Mouse (Mus musculus) thymus, postnatal 25 days (tissue): ENCODE measurements at regions not wholly inside any gene's neighbourhood (a gene's known extent, or its start where the extent isn't known, plus 50 kb on each side); places are given as distances from the start of the nearest gene placed in this dataset.
"Not testable (repeated sequence)": the region's sequence is repeated elsewhere in the genome, so short reads cannot be mapped to it uniquely, and the experiment has no call there.

Experiments used
- DNase-seq: peaks from one replicate; pipeline ENCODE4 v3.0.0; 2022

DNA sequence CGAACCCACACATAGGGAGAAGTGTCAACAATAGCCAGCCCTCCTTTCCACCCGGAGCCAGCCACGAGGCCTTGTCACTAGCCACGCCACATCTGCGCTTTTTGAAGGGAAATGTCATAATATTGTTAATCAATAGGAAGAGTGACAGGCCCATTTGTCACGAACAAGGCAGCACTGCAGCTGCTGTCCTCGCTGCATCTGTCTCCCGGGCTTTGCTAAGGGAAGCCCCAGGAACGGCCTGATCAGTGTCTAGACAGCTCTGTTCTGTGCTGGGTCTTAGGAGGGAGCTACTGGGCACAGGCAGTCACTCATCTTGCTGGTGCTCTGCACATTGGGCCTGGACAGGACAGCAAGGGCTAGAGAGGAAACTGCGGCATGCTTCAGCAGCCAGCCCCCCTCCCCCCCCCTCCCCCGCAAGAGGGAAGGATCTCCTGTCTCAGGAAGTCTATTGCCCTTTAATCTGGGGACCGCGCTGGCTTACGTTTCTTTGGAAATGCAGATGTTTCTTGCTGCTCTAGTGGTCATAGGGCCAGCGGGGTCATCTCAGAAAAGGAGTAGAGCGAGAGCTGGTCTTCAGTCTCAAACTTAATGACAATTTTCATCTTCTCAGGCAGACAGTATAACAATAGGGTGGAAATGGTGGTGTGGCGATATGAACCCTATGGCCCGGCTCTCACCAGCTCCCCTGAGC lies 169.1 kb upstream of the Npvf start:
- DNase-seq = no peak

DNA sequence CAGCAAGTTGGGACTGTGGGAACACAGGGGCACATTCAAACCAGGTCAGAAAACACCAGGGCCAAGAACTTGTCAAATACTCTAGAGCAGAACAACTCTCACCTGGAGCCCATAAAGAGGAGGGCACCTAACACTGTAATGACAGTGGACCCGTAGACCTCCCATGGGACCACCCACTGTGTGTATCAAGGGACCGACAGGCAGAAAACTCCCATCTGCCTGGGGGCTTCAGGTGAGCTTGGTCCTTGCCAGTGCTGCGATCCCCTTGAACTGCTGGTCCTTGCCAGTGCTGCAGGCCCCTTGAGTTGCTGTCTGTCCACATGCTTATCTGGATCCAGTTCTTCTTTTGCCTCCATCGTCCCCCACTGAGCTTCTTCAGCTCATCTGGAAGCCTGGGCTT lies 170.2 kb upstream of the Npvf start:
- DNase-seq = no peak

DNA sequence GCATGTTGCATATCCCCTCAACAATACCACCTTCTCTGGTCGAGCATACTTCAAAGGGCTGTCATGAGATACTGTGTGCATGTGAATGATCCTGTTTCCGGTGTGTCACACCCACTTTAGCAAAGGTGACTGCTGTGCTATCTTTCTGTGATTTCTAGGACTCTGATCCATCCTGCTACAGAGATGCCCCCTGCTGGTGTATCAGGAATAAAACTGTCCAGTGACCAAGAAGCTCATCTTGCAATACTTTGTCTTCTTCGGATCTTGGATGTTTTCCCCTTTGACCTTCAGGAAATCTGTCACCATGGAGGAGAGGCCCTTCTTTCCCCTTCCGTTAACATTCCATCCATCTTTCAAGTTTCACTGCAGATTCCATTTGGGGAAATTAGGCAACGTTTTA lies 177.5 kb upstream of the Npvf start:
- no peak for DNase-seq

DNA sequence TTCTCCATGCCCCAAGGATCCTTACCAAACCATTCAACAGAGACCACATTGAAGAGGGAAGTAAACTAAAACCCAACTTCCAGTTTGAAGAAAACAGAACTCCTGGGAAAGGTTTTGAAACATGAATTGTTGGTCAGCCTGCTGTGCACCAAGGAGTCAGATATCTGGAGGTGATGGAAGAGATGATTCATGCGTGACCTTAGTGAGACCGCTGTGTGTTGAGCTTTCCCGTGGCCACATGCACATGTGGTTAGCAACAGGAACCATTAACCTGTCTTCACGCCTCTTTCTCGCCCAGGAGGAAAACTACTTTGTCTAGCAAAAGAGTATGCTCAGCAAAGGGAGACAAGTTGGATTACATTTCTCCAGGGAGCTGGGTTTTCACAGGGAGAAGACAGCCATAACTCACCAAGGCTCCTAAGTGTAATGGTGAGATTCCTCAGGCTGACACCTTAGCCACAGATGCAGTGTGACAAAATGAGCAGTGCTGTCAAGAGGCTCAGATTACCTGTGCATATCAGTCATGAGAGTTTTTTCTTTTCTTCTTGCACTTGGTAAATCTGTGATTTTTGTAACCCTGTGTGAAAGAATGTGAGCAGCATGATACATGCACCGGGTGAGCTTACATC lies 181.9 kb upstream of the Npvf start:
- DNase-seq = no peak

DNA sequence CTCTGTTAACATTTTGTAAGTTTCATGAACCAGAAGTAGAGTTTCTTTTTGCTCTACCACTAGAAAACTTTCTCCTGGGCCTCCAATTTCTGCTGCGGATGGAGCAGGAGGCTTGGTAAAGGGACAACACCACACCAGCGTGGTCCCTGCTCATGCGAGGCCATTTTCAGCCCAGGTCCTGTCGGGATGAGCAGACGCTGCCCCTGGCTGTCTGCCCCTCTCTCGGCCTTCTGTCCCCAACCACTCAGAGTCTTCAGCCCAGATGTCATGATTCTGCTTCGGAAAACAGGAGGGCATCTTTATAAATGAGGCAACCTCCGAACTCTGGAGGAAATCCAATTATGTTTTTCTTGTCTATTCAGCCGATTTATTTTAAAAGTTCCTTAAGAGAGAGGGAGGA lies 186.6 kb upstream of the Npvf start:
- DNase-seq = no peak

DNA sequence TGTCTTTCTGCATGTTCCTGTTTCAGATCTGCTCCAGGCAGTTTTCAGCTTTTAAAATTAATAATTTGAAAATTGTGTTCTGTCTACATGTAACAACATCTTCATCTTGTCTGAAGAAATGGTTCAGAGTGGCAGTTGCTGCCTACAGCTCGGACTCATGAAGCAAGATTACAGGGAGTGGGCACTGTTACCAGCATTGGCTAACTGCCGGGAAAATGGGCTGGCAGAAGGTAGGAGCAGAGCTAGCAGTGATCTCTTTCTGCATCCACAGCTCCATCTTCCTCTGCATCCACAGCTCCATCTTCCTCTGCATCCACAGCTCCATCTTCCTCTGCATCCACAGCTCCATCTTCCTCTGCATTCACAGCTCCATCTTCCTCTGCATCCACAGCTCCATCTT lies 191.0 kb upstream of the Npvf start:
- DNase-seq = not testable (repeated sequence)

DNA sequence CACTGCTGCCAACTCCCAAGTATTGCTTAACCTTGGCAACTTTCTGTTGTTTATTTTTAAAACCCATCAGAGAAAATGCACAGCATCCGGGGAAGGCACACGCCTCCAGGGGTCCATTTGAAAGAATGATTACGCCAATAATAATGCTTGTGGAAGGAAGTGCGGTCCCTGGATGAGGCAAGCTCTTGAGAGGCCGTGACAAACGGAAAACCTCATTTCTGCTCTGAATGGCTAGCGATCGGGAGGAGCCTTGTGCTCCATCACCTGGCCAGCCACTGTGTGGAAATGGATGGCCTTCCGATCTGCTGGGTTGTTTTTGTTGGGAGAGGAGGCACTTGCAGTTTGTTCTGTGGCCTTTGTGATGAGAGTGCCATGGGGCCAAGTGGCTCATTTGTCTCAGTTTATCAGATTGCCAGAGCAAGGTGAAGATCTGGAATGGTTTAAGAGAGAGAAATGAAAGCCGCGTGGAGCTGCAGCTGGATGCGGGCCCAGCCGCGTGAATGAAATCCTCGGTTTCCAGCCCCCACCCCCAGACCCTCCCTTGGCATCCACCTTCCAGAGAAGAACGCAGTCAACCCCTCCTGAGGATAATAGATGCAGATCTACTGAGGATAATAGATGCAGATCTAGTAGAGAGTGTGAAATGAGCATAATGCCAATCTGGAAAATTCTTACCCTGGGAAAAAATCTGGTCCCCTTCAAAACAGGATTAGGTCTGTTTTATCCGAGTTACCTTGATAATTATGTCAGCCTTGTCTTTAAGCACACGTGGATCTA lies 192.7 kb upstream of the Npvf start:
- no peak for DNase-seq

DNA sequence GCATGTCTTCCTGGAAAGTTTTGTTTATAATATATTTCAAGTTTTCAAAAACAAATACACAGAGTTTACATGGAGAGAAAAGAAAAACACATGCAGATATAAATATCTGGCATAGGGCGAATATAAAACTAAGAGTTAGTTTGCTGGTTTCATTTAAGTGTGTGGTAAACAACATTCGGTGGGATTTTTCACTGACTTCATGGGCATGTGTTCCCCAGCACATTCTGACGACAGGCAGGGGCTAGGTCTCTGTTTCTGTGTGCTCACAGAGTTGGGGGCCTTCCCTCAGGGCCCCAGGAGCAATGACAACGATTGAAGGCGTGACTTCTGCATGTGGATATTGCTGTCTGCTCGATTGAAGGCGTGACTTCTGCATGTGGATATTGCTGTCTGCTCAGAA lies 193.3 kb upstream of the Npvf start:
- no peak for DNase-seq

DNA sequence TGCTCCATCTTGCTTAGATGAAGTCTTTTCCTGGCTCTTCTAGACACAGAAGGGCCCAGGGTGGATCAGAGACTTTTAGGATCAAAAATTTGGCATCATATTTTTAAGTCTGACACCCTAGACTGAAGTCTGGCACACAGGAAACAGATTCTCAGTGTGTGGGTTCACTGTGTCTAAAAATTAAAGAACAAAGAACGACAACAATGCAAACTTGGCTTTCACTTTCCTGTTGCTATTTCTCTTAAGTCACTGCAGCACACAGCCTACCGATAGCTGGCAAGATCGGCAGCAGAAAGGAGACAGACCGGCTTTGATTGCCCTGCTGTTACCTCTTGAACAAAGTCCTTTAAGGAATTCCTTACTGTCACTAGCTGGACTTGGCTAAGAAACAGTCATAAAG lies 204.9 kb upstream of the Npvf start:
- DNase-seq = no peak

DNA sequence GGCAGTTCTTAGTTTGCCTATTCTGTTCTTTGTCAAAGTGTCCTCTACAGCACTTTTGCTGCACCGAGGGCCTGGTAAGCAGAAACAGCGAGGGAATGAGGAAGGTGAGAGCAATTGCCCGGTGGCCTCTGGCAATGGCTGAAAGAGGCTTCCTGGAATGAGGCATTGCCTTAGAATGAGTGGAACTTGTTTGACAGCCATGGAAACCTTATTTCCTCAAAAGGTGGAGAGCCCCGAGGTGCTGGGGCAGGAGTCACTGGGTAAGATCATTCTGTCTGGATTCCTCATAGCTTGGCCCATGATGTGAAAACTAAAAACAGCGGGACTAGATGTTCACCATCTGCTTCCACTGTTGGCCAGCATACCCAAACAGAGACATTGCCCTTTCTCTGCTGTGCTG lies 223.8 kb upstream of the Npvf start:
- DNase-seq = no peak

DNA sequence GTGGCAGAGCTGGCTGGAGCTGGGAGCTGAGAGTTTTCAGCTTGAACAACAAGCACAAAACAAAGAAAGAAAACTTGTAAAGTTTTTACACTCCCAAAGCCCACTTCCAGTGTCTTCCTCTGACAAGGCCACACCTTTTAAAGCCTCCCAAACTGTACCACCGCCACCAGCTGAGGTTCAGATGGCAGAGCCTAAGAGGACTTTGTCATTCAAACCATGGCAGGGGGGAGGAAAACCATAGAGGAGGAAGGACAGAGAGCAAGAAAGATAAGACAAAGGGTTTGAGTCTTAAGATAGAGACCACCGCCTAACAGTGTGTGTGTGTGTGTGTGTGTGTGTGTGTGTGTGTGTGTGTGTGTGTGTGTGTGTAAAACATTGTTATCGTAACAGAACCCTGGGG lies 228.1 kb upstream of the Npvf start:
- DNase-seq = no peak

DNA sequence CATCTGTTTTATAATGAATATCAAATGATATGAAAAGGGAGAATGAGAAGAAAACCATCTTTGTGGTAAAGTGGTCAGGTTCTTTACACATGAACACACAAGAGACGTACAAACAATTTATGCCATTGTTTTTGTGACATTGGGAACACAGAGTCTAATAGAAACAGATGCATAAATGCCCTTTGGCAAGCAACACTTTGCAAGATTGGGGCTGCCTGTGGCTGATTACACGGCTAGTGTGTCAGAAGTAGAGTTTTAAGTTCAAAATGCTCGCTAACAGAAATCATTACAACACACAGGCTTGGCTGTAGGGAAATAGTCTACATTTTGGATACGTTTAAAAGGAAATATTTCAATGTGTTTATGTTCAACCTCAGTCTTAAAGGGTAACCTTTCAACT lies 228.5 kb upstream of the Npvf start:
- DNase-seq = no peak

DNA sequence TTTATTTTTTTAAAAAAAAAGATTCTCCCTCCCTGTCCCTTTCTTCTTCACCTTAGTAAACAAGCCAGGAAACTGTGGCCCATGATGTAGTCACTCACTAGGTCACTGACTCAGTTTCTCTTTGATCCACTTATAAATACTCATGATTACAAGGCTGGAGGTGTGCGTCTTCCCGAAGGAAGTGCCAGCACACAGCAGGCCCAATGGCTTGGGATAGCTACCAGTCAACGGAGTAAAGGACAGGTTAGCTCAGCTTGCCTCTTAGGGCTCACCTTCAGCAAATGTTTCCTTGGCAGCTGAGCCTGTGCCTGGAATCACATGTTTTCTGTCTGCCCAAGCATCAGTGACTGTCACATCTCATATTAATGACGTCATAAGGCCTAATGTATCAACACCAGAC lies 230.8 kb upstream of the Npvf start:
- DNase-seq = no peak

DNA sequence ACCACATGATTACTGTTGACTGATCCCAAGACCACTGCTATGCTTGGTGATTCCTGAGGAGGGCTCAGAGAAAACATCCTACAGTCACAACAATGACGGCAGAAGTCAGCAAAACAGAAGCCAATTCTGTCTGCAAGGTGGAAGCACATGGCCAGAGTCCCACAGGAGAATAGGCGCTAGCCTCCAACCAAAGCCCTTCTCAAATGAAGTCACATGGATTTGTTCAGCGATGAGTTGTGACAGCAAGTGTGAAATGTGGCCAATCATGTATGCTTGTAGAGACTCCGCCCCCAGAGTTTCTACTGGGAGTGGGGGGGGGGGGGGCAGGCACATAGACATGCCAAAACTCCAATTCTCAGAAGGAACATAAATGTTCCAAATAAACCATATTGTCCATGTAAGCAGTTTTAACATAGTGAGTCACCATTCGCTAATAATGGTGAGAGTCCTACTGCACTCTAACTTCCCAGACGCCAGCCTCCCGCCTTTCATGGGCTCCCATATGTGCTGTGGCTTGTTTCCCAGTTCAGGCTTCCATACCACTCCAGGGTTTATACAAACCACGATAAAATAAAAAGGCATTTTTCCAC lies 231.6 kb upstream of the Npvf start:
- no peak for DNase-seq

DNA sequence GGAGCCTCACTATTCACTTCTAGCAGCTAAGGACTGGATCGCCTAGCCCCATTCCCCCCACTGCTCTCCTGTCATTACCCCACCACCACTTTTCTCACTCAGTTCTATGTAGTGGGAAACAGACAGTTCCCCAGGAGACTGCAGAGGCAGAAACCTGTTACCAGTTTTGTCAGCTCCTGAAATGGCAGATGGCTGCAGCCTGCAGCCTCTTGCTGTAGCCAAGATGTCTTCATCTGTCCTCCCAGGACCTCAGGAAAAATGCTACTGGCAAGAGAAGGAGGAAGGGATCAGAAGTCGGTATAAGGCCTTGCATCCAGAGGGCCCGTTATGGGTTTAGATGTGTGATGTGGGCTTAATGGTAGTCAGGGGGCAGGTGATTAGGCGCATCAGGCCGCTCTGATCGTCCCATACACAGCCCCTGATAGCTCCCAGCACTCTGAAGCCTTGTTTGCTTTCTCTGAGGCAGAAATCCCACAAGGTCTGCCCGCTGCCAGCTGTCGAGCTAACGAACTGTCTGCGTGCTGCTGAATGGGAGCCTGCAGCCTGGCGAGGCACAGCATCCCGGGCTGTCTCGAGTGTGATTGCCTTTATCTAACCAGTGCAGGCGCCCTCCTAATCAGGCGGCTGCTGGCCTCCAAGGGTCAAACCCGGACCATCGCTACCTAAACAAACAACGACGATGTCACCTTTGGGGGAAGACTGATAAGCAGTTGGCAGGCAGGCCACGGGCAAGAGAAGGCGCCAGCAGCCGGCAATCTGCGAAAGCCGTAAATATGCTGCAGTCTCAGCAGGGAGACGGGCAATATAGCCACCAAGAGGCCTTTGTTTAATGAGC lies 236.3 kb upstream of the Npvf start:
- DNase-seq = no peak

DNA sequence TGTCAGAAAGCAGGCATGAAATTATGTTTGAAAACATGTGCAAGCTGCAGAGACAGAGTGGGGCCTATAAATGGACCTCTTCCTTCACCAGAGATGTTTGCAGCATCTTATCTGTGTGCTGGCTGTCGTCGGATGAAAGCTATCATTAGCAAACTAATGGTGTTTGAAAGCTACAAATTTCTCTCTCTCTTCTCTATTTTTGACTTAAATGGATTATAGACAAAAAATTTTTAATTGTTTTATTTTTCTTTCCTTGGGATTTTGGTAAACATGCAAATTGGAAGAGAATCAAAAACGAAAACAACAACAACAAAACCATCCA lies 236.9 kb upstream of the Npvf start:
- no peak for DNase-seq

DNA sequence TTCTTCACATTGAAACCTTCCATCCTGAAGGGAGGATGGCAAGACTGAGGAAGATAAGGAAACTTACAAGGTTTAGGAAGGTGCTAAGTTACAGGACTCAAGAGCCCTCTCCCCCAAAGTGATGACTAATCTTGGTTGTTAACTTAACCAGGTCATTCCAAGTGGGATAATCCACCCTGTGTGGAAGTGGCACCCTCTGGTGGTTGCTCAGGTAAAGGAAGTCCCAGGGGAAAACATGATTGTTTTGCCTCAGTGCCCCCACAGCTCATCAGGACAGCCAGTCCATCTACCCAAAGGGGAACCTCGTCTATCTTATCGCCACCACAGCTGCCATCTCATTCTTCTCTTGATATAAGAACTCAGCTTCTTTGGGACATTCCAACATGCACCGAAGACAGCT lies 244.6 kb upstream of the Npvf start:
- no peak for DNase-seq

DNA sequence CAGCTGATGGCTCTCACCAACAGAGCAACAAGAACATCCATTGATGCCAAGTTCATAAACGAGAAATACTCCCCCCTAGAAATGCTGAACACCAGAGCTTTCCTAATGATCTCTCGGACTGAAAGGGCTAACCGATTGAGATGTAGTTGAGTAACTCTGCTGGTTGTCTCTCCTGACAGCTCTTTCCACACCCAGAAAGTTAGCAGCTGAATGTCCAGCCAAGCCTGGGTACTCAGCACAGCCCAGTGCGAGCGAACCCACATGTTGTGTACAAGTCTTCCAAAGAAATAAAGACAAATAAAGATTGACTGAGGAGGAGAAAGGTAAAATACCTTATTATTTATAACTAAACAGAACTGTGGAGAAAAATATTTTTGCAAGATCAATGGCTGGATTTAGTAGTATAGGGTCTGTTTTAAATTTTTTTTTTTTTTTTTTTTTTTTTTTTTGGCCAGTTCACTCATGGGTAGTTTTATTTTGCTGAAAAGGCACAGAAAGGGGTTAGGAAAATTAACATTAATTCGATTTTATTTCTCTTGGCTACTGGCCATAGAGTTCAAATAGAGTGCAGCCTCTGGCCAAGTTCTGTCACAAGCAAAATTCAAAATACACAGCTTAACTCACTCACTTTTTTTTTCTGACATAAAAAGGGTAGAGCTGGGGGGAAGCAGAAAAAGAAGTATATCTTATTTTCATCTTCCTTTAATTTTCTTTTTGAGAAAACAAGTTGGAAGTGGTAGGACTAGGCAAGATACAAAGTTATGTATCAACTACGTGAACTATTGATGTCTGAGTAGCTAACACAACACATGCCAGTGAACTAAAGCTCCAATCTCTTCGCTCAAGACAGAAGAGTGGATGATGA lies 261.2 kb upstream of the Npvf start:
- DNase-seq = no peak

DNA sequence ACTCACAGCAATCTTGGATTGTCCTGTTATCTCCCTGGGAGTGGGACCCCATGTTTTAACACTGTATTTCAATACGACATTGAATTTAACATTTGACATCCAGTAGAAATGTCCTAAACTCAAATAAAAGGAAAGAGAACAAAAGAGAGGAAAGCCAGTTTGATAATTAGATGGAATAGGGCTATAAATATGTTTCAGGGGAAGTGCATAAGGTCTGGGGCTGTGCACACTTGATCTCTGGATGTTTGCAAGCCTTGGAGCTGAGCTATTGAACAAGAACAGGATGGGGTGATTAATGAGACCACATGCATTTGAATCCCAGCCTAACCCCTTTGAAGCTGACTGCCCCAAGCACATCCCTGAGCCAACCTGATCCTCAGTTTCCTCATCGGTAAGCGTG lies 264.0 kb upstream of the Npvf start:
- DNase-seq = no peak

DNA sequence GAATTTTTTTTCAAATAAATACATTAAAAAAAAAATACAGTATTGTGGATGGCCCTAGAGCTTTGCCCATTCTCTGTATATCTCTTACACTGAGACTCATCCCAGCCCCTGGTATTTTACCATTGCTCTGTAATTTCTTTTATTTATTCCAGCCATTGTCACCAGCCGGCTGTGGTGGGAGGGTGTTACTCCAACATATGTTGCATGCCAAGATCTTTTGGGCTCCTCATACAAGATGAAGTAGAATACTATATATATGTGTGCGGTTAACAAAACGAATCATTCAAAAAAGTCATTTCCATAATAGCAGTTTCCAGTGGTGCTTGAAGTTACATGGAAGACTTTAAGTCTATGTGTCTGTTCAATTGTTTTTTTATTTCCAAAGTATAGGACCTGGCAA lies 268.0 kb upstream of the Npvf start:
- no peak for DNase-seq

DNA sequence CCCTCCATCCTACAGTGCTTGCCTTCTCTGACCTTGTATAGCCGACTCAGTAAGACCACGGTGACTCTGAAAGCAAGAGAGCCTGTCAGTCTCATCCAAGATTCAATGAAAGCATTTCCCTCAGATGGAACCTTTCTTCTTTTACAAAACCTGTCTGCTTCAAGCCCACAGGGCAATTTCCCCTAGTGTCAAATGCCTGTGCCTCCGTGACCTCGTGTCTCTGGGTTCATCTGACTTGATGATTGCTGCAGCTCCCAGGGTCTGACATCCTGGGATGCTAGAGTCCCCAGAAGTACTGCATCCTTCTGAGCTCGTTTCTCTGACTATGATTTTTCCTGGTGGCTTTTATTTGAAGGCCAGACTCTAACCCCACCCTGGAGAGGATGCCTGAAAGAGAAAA lies 270.3 kb upstream of the Npvf start:
- no peak for DNase-seq

DNA sequence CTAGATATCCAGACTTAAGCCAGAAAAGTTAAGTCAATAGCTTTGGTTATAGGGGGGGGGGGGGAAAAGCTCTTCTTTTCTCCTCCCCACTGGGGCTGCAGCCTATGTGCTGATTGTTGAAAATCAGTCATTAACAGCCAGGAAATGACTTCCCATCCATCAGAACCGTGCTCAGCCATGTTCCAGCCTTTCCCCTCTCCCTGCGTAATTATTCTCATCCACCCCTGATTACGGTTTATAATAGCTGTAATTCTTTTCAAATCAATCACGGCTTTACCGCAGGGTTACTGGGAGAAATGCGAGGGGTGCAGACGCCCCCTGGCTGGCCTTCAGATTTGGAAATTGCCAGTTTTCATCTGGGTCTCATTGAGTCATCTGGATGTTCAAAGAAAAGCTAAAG lies 270.8 kb upstream of the Npvf start:
- DNase-seq = no peak
